Mouse (Mus musculus) lung, postnatal 14 days (tissue): ENCODE measurements around the gene Adcy5.

Experiments
- DNase-seq: peaks from one replicate; pipeline ENCODE4 v3.0.0; 2021

The Adcy5 gene

DNA sequence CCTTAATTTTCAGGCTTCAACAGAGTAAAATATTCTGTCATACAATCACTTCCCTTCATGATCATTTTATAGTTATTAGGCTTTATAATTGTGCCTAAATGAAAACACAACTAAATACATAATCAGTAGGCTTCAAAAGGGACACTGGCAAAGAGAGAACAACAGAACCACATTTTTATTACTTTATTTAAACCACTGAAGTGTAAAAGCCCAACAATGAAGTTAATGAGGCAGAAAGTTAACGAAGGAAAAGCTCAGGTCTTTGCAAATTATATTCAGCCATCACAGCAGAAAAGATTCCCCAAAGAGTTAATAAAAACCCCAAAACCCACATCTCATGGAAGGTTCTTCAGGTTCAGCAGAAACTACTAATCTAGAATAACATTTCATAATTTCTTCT is 175.8 kb downstream of the Adcy5 start:
- DNase-seq, result no peak
